Mouse (Mus musculus) kidney, postnatal 0 days (tissue): ENCODE data around the gene Irf7. TPM values are rescaled to one million over a fixed set of nuclear protein-coding genes. Genes with fewer than 3 reads are reported as not detected.

ENCODE experiments used
- ATAC-seq: fragments of 200-750 bp; cut with Nextera tagmentation; replicated peaks from 2 replicates; pipeline ENCODE4 v1.8.0; 2017; ENCODE audit warnings: low read depth, moderate number of reproducible peaks, moderate TSS enrichment, moderate library complexity; ENCODE audit not compliant: low FRiP score
- DNase-seq: peaks from one replicate; pipeline ENCODE4 v3.0.0-alpha.2; 2016; ENCODE audit warnings: low spot score
- H3K27ac ChIP-seq: fragments of 300-500 bp; sonication (generic); 2 replicates; pipeline ENCODE4 v1.5.1; 2014; ENCODE audit warnings: mild to moderate bottlenecking
- H3K27me3 ChIP-seq: fragments of 300-500 bp; sonication (generic); 2 replicates; pipeline ENCODE4 v1.6.1; 2014; ENCODE audit warnings: low read length, mixed read lengths; ENCODE audit not compliant: insufficient read depth
- H3K36me3 ChIP-seq: fragments of 300-500 bp; sonication (generic); 2 replicates; pipeline ENCODE4 v1.6.1; 2014; ENCODE audit warnings: low read length, mixed read lengths; ENCODE audit not compliant: insufficient read depth
- H3K4me1 ChIP-seq: fragments of 300-500 bp; sonication (generic); replicated peaks from 2 replicates; pipeline ENCODE4 v1.6.1; 2014; ENCODE audit warnings: antibody characterized with exemption, low read length, mixed read lengths; ENCODE audit not compliant: insufficient read depth
- H3K4me2 ChIP-seq: fragments of 300-500 bp; sonication (generic); 2 replicates; pipeline ENCODE4 v1.6.1; 2014; ENCODE audit warnings: mild to moderate bottlenecking, low read length, moderate library complexity, mixed read lengths
- H3K4me3 ChIP-seq: fragments of 300-500 bp; sonication (generic); replicated peaks from 2 replicates; pipeline ENCODE4 v1.5.1; 2014; ENCODE audit warnings: low read depth, low read length
- H3K9ac ChIP-seq: fragments of 300-500 bp; sonication (generic); 2 replicates; pipeline ENCODE4 v1.6.1; 2014; ENCODE audit warnings: low read depth, low read length
- H3K9me3 ChIP-seq: fragments of 300-500 bp; sonication (generic); replicated peaks from 2 replicates; pipeline ENCODE4 v1.6.1; 2016; ENCODE audit warnings: low read length, inconsistent platforms, mixed read lengths
- CTCF ChIP-seq: IDR thresholded peaks from 2 replicates; pipeline ENCODE4 v1.5.1; 2016; ENCODE audit warnings: antibody characterized with exemption, low read depth, mild to moderate bottlenecking, moderate library complexity
- WGBS: fragments of 180-500 bp; shearing (Covaris S2); extraction: QIAGEN DNeasy Blood & Tissue Kit; methylation state at CpG from one replicate; pipeline ENCODE4 v1.1.7; 2014; 5-methylcytosine and 5-hydroxymethylcytosine counted together
- polyA plus RNA-seq: library from polyadenylated mRNA; unstranded; fragments of >200 nt; fragmentation: Nextera tagmentation; extraction: Ambion mirVana; gene quantifications from 2 replicates; pipeline ENCODE4 v1.2.1, GENCODE M21; 2015

Irf7 gene
- polyA plus RNA-seq, 1 experiment from 2014 or later: 21.1 TPM

DNA sequence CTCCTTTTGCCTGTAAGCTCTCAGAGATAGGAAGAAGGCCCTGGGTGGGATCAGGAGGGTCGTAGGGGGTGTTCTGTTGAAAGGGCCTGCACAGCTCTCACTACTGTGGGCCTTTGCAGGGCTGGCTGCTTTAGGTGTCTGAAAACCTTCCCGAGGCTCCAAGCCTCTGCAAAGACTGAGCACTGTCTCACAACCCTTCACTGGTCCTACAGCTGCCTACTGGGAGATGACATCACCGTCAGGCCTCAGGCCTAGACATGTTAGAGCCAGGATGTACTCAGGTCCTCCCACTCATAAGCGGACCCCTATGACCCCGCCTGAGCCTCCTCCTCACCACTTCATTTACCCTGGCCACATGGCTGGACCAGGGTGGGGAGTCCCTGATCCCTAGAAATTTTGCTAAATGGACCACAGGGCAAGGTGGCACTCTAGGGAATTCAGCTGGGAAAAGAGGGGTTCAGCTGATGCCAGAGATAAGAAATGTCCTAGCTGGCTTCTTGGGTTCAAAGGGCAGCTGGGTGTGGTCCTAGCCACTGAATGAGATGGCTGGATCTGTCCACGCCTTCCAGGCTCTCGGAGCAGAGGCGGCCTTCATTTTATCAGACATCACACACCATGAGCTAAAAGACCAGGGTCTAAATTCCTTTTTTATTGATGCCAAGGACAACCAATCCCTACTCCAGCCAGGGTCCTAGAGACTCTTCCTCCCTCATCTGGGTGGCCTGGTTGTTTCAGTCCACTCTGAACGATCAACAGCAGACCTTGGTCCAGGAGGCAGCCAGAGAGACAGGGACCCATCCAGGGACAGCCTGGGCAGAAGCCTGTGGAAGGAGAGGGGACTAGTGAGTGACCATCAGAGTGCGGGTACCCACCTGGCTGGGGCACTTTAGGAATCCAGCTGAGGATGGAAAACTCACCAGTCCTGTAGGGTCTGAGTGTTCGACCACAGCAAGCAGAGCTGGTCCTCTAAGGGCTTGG lies 11.7 kb upstream of the Irf7 start:
- Histone ChIP-seq H3K4me2 (peak overlapping the region; percentile 88), H3K9me3 (no peaks in the 10 kb centered on the region), H3K4me3 (no peak overlapping the region), H3K27ac (no peak overlapping the region), H3K27me3 (no peaks in the 10 kb centered on the region), H3K9ac (peak overlapping the region; percentile 46; the same call in 1 of the 2 replicates), H3K4me1 (peaks cover 15% of the 10 kb centered on the region), H3K36me3 (no peaks in the 10 kb centered on the region)
- ATAC-seq: no peak
- WGBS: 76% methylated on average over 11 of the region's 11 CpGs
- TF ChIP-seq CTCF: no peak
- DNase-seq: no peak

DNA sequence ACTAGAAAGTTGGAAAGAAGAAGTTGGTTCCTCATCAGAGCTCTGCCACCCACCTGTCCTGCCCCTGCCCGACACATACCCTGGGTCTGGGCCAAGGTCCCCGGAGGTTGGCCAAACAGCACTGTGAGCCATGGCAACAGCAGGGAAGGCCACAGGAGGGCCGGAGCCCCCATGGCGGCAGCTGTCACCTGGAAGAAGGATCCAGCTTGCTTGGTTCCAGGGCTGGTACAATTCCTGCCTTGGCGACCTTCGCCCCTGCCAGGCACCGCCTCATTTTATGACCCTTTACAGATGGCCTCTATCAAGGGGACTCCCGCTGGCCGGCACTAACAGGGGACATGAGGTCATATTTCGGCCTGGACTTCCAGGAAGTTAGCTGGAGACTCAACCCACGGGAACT lies 10.3 kb upstream of the Irf7 start, which contains the start of gene Cdhr5:
Cdhr5 (minus strand) TSS at position 241 of the 400 bp plus-strand sequence.
- Histone ChIP-seq H3K4me1 (peaks cover 15% of the 10 kb centered on the region), H3K27ac (peak within 1 kb of the TSS; percentile 60), H3K4me3 (no peak within 1 kb of the TSS), H3K36me3 (no peaks in the 10 kb centered on the region), H3K27me3 (no peaks in the 10 kb centered on the region), H3K9ac (0 out of 2 replicates have a peak within 1 kb of the TSS, but pooled peaks have one; percentile 13), H3K9me3 (no peaks in the 10 kb centered on the region), H3K4me2 (peak within 1 kb of the TSS; percentile 36)
- DNase-seq (peak; percentile 39), ATAC-seq (no peak; the same call in 1 of the 2 replicates)
- WGBS: 18% methylated on average over 11 of the region's 11 CpGs
- TF ChIP-seq CTCF: no peak

DNA sequence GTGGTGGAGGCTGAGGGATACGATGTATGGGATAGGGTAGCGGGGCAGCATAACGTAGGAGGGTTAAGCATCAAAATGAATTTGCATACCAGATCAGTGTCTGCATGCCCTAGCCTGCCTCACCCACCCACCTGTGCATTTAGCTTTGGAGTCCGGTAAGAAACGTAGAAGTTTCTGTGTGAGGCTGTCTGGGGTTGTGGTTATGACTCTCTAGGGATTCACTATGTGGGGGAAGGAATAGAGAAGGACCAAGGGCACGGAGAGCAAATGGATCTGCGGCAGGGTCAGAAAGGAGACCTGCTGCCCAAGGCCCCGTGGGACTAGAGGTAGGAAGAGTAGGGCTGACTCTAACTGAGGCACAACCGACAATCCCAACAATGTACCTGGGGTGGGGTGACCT lies 9.1 kb upstream of the Irf7 start:
- Histone ChIP-seq H3K4me2 (no peak overlapping the region), H3K4me1 (peaks cover 15% of the 10 kb centered on the region), H3K9ac (no peak overlapping the region), H3K36me3 (no peaks in the 10 kb centered on the region), H3K9me3 (no peaks in the 10 kb centered on the region), H3K4me3 (no peak overlapping the region), H3K27me3 (no peaks in the 10 kb centered on the region), H3K27ac (no peak overlapping the region)
- 81% methylated on average over 9 of the region's 9 CpGs for WGBS
- ATAC-seq: no peak
- DNase-seq: no peak
- no peak for TF ChIP-seq CTCF

DNA sequence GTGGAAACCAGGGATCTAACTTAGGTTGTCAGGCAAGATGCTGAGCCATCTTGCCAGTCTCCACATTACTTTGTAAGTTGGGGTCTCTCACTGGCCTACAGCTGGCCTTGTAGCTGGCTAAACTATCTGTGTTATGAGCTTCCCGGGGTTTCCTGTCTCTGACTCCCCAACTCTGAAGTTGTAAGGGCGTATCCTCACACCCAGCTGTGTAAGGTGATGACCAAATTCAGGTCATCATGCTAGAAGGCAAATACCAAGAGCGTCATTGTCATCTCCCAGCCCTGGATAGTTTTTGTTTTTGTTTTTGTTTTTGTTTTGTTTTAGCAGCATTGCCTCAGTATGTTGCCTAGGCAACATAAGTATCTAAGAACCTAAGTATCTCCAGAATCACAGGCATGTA lies 4.3 kb upstream of the Irf7 start:
- no peak overlapping the region for H3K27ac ChIP-seq
- DNase-seq (no peak), ATAC-seq (no peak)
- no peak for TF ChIP-seq CTCF
- H3K36me3 ChIP-seq: no peaks in the 10 kb centered on the region
- no peak overlapping the region for H3K4me2 ChIP-seq
- 74% methylated on average over 3 of the region's 3 CpGs for WGBS
- no peaks in the 10 kb centered on the region for H3K9me3 ChIP-seq
- no peak overlapping the region for H3K4me3 ChIP-seq
- no peaks in the 10 kb centered on the region for H3K27me3 ChIP-seq
- H3K4me1 ChIP-seq: no peaks in the 10 kb centered on the region
- no peak overlapping the region for H3K9ac ChIP-seq

DNA sequence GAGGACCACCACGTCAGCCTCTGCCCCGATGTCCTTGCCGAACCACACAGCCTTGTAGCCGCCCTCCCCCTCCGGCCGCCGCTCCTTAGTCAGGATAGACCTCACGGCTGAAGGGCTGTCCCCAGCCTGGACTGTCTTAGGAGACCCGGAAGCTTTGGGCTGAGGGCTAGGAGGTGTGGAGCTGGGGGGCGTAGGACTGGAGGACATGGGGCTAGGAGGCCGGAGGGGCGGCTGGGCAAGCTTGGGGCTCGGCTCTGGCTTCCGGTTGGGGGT lies 2.9 kb upstream of the Irf7 start:
- WGBS: 78% methylated on average over 14 of the region's 14 CpGs
- Histone ChIP-seq H3K27me3 (no peaks in the 10 kb centered on the region), H3K4me1 (no peaks in the 10 kb centered on the region), H3K4me2 (peak overlapping the region; percentile 21; the same call in 1 of the 2 replicates), H3K9me3 (no peaks in the 10 kb centered on the region), H3K4me3 (no peak overlapping the region), H3K27ac (no peak overlapping the region), H3K36me3 (no peaks in the 10 kb centered on the region), H3K9ac (no peak overlapping the region)
- no peak for DNase-seq
- TF ChIP-seq CTCF: no peak
- ATAC-seq: no peak

DNA sequence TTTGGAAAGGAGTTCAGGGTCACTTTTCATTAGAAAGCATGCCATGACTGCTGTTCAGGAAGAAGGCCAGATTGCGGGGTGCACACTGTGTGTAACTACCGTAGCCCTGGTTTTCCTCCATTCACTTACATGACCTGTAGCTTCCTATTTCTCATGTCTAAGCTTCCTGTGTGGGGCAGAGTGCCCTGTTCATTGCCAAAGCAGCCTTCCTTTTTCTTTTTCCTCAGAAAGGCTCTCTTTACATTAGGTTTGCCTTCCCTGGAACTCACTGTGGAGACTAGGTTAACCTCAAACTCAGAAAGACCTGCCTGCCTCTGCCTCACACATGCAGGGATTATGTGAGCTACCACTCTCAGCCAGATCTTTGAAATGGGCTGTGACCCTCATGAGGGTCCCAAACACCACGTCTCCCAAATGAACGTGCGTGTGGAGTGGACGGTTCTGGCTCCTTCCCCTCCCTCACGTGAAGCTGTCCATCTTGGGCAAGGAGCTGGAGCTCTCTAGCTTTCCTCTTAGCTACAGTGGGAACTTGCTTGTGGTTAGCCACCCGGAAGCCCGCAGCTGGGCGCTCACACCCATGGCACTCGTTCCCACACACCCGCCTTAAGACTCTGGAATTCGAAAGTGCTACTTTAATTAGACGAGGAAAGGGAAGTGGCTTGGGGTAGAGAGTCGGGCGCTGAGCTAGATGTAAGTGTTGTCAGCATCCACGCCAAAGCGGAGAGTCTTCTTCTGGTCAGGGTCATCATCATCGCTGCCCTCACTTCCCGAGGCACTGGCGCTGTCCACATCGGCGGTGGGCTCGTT lies 2.4 kb upstream of the Irf7 start:
- no peaks in the 10 kb centered on the region for H3K27me3 ChIP-seq
- TF ChIP-seq CTCF: no peak
- DNase-seq: no peak
- H3K4me2 ChIP-seq: peak overlapping the region; percentile 21; the same call in 1 of the 2 replicates
- ATAC-seq: no peak
- H3K36me3 ChIP-seq: 0 out of 2 replicates have a peak, but pooled peaks cover 3% of the 10 kb centered on the region
- no peak overlapping the region for H3K4me3 ChIP-seq
- H3K4me1 ChIP-seq: no peaks in the 10 kb centered on the region
- no peaks in the 10 kb centered on the region for H3K9me3 ChIP-seq
- H3K9ac ChIP-seq: no peak overlapping the region
- no peak overlapping the region for H3K27ac ChIP-seq
- WGBS: 70% methylated on average over 24 of the region's 24 CpGs
